Mouse (Mus musculus) liver, embryonic 16.5 days (tissue): ENCODE data around the gene Tmc5. TPM values are rescaled to one million over a fixed set of nuclear protein-coding genes. Genes with fewer than 3 reads are reported as not detected.

Source experiments
- ATAC-seq: fragments of 200-750 bp; cut with Nextera tagmentation; 2 replicates; pipeline ENCODE4 v1.8.0; 2017; ENCODE audit warnings: low read depth, mild to moderate bottlenecking, moderate number of reproducible peaks, moderate library complexity
- H3K27ac ChIP-seq: fragments of 300-500 bp; sonication (generic); 2 replicates; pipeline ENCODE4 v1.5.1; 2014; ENCODE audit warnings: mild to moderate bottlenecking, low read length
- H3K27me3 ChIP-seq: fragments of 300-500 bp; sonication (generic); 2 replicates; pipeline ENCODE4 v1.6.1; 2014; ENCODE audit warnings: low read depth, low read length, mixed read lengths; ENCODE audit not compliant: control insufficient read depth, insufficient read depth
- H3K36me3 ChIP-seq: fragments of 300-500 bp; sonication (generic); 2 replicates; pipeline ENCODE4 v1.6.1; 2014; ENCODE audit warnings: mild to moderate bottlenecking; ENCODE audit not compliant: control insufficient read depth, insufficient read depth
- H3K4me1 ChIP-seq: fragments of 300-500 bp; sonication (generic); 2 replicates; pipeline ENCODE4 v1.6.1; 2014; ENCODE audit warnings: low read depth, low read length, mixed read lengths; ENCODE audit not compliant: control insufficient read depth
- H3K4me2 ChIP-seq: fragments of 300-500 bp; sonication (generic); 2 replicates; pipeline ENCODE4 v1.6.1; 2014; ENCODE audit warnings: low read depth, low read length, mixed read lengths
- H3K4me3 ChIP-seq: fragments of 300-500 bp; sonication (generic); 2 replicates; pipeline ENCODE4 v1.5.1; 2014; ENCODE audit warnings: low read depth, mild to moderate bottlenecking, low read length
- H3K9ac ChIP-seq: fragments of 300-500 bp; sonication (generic); 2 replicates; pipeline ENCODE4 v1.6.1; 2014; ENCODE audit warnings: low read depth, low read length
- H3K9me3 ChIP-seq: fragments of 300-500 bp; sonication (generic); replicated peaks from 2 replicates; pipeline ENCODE4 v1.6.1; 2016; ENCODE audit warnings: low read length; ENCODE audit not compliant: control insufficient read depth
- WGBS: fragments of 180-500 bp; shearing (Covaris S2); extraction: QIAGEN DNeasy Blood & Tissue Kit; methylation state at CpG from one replicate; pipeline ENCODE4 v1.1.7; 2014; ENCODE audit not compliant: insufficient replicate concordance; 5-methylcytosine and 5-hydroxymethylcytosine counted together
- polyA plus RNA-seq: library from polyadenylated mRNA; unstranded; fragments of >200 nt; fragmentation: Nextera tagmentation; extraction: Ambion mirVana; gene quantifications from 2 replicates; pipeline ENCODE4 v1.2.1, GENCODE M21; 2015

The Tmc5 gene
- polyA plus RNA-seq, 1 experiment from 2014 or later, result 0.28 TPM

- Histone ChIP-seq H3K27ac (no peak overlapping the region), H3K4me1 (peaks cover 25% of the 10 kb centered on the region)
- WGBS, result 82% methylated on average over 5 of the region's 5 CpGs
These were observed 109.4 kb downstream of the Tmc5 start for GRCm38 (mm10) chr7:118706488-118706887.

GRCm38 (mm10) chr7:118707216-118707615, 110.1 kb downstream of the Tmc5 start:
- H3K9ac ChIP-seq, result no peak overlapping the region
- H3K36me3 ChIP-seq, result no peaks in the 10 kb centered on the region
- H3K4me3 ChIP-seq, result no peak overlapping the region
- no peaks in the 10 kb centered on the region for H3K9me3 ChIP-seq
- WGBS, result 41% methylated on average over 2 of the region's 2 CpGs
- H3K27ac ChIP-seq, result no peak overlapping the region
- H3K4me2 ChIP-seq, result no peak overlapping the region
- H3K27me3 ChIP-seq, result no peaks in the 10 kb centered on the region
- H3K4me1 ChIP-seq, result peaks cover 25% of the 10 kb centered on the region
- ATAC-seq, result no peak

More at GRCm38 (mm10) chr7:118706488-118706887, 109.4 kb downstream of the Tmc5 start:
- Histone ChIP-seq H3K36me3 (no peaks in the 10 kb centered on the region), H3K4me2 (no peak overlapping the region), H3K9ac (no peak overlapping the region), H3K4me3 (no peak overlapping the region), H3K9me3 (no peaks in the 10 kb centered on the region), H3K27me3 (no peaks in the 10 kb centered on the region)
- ATAC-seq, result no peak

- Histone ChIP-seq H3K4me1 (peaks cover 25% of the 10 kb centered on the region), H3K36me3 (no peaks in the 10 kb centered on the region), H3K4me3 (no peak overlapping the region), H3K27ac (no peak overlapping the region), H3K27me3 (no peaks in the 10 kb centered on the region), H3K9ac (no peak overlapping the region), H3K9me3 (no peaks in the 10 kb centered on the region), H3K4me2 (no peak overlapping the region)
- no peak for ATAC-seq
- WGBS, result 49% methylated on average over 4 of the region's 4 CpGs
These were observed 110.9 kb downstream of the Tmc5 start for GRCm38 (mm10) chr7:118708002-118708401.

GRCm38 (mm10) chr7:118710776-118711175, 113.7 kb downstream of the Tmc5 start:
- Histone ChIP-seq H3K4me2 (no peak overlapping the region), H3K4me3 (no peak overlapping the region), H3K4me1 (peaks cover 12% of the 10 kb centered on the region), H3K27ac (no peak overlapping the region), H3K9ac (no peak overlapping the region), H3K27me3 (no peaks in the 10 kb centered on the region), H3K9me3 (no peaks in the 10 kb centered on the region), H3K36me3 (peaks cover 3% of the 10 kb centered on the region; the same call in 1 of the 2 replicates)
- WGBS, result 54% methylated on average over 5 of the region's 5 CpGs
- no peak for ATAC-seq

- 1% methylated on average over 48 of the region's 48 CpGs for WGBS
- ATAC-seq, result peak; percentile 99
- peaks cover 3% of the 10 kb centered on the region; the same call in 1 of the 2 replicates for H3K36me3 ChIP-seq
- peak within 1 kb of the TSS; percentile 77 for H3K27ac ChIP-seq
- no peaks in the 10 kb centered on the region for H3K27me3 ChIP-seq
- no peaks in the 10 kb centered on the region for H3K9me3 ChIP-seq
- H3K4me2 ChIP-seq, result peak within 1 kb of the TSS; percentile 95
- peak within 1 kb of the TSS; percentile 97 for H3K4me3 ChIP-seq
- peak within 1 kb of the TSS; percentile 87 for H3K9ac ChIP-seq
- H3K4me1 ChIP-seq, result peaks cover 8% of the 10 kb centered on the region
These were observed 115.4 kb downstream of the Tmc5 start, which contains the start of gene Ccp110 for GRCm38 (mm10) chr7:118712228-118713173. Ccp110 (plus strand) TSS chr7:118712552.

- no peak overlapping the region for H3K4me2 ChIP-seq
- no peaks in the 10 kb centered on the region for H3K27me3 ChIP-seq
- no peak overlapping the region for H3K4me3 ChIP-seq
- H3K36me3 ChIP-seq, result peaks cover 8% of the 10 kb centered on the region
- H3K9ac ChIP-seq, result no peak overlapping the region
- ATAC-seq, result no peak
- no peak overlapping the region for H3K27ac ChIP-seq
- H3K9me3 ChIP-seq, result no peaks in the 10 kb centered on the region
- WGBS, result 90% methylated on average over 1 of the region's 1 CpGs
- peaks cover 8% of the 10 kb centered on the region for H3K4me1 ChIP-seq
These were observed 117.8 kb downstream of the Tmc5 start for GRCm38 (mm10) chr7:118714873-118715272.

- Histone ChIP-seq H3K4me2 (no peak overlapping the region), H3K9me3 (no peaks in the 10 kb centered on the region), H3K4me1 (peaks cover 5% of the 10 kb centered on the region), H3K27me3 (no peaks in the 10 kb centered on the region), H3K36me3 (peaks cover 8% of the 10 kb centered on the region), H3K4me3 (no peak overlapping the region), H3K9ac (no peak overlapping the region), H3K27ac (no peak overlapping the region)
- ATAC-seq, result no peak
- 88% methylated on average over 4 of the region's 4 CpGs for WGBS
These were observed 121.0 kb downstream of the Tmc5 start for GRCm38 (mm10) chr7:118718066-118718465.

GRCm38 (mm10) chr7:118723927-118724326, 126.8 kb downstream of the Tmc5 start:
- Histone ChIP-seq H3K4me3 (no peak overlapping the region), H3K36me3 (peaks cover 8% of the 10 kb centered on the region; the same call in 1 of the 2 replicates), H3K9me3 (no peaks in the 10 kb centered on the region), H3K27me3 (no peaks in the 10 kb centered on the region), H3K9ac (no peak overlapping the region), H3K4me1 (no peaks in the 10 kb centered on the region), H3K27ac (no peak overlapping the region), H3K4me2 (no peak overlapping the region)
- ATAC-seq, result no peak
- 81% methylated on average over 9 of the region's 9 CpGs for WGBS
